In genomic region chrY:872855-873549, GRCm38 (mm10) we compare ENCODE assay signal across 9 mouse cellular contexts. TPM values are rescaled to one million over a fixed set of nuclear protein-coding genes. Genes with fewer than 3 reads are reported as not detected.
DNase-seq lines count a peak whose midpoint lies in the region; ATAC-seq and TF ChIP-seq lines count a peak whose summit lies in the region.
"Had no signal": no experiment of that assay in that cellular context is flagged by ENCODE, and none has a peak within 500 bp of the region (broad histone marks: within the 10 kb centered on the region; RNA-seq: fewer than 3 reads in every experiment).

No protein-coding gene starts in this region.

- H3K4me1 ChIP-seq in liver, adult 2 months (ENCODE audit: control insufficient read depth, insufficient read depth, low read length): no peaks in the 10 kb centered on the region
- no peaks in the 10 kb centered on the region for H3K4me1 ChIP-seq in hindbrain, postnatal 0 days (ENCODE audit: insufficient read depth, low read length)
- H3K4me1 ChIP-seq in olfactory bulb, adult 2 months (ENCODE audit: control insufficient read depth, insufficient read depth, low read length): peaks cover 4% of the 10 kb centered on the region; the same call in 1 of the 2 replicates

- H3K27me3 ChIP-seq in liver, adult 2 months (ENCODE audit: control insufficient read depth, insufficient read depth, low read length): no peaks in the 10 kb centered on the region
- no peaks in the 10 kb centered on the region for H3K27me3 ChIP-seq in hindbrain, postnatal 0 days (ENCODE audit: insufficient read depth, low read length)

- peak; percentile 77 for ATAC-seq in hindbrain, postnatal 0 days

- H3K79me2 ChIP-seq in liver, adult 2 months (ENCODE audit: control insufficient read depth, insufficient read depth, low read length): no peaks in the 10 kb centered on the region

- intact Hi-C loops in heart, postnatal 25 days (cut with DNase I): no loop called here

- no peaks in the 10 kb centered on the region for H3K36me3 ChIP-seq in liver, adult 2 months (ENCODE audit: control insufficient read depth, insufficient read depth, low read length)
- no peaks in the 10 kb centered on the region for H3K36me3 ChIP-seq in hindbrain, postnatal 0 days (ENCODE audit: insufficient read depth, low read length)

- WGBS in liver, adult 2 months: 33% methylated on average over 14 of the region's 18 CpGs
- 0% methylated on average over 1 of the region's 18 CpGs for WGBS in hindbrain, postnatal 0 days
- 23% methylated on average over 14 of the region's 18 CpGs for WGBS in olfactory bulb, adult 2 months

- TF ChIP-seq POLR2A in liver, adult 2 months (IDR thresholded peaks at IDR 0.05; ENCODE audit: extremely low read depth, insufficient read depth, low read length): no peak
- TF ChIP-seq POLR2A in olfactory bulb, adult 2 months (IDR thresholded peaks at IDR 0.05; ENCODE audit: insufficient read depth, low read depth, low read length): no peak

- H3K9ac ChIP-seq in liver, adult 2 months (ENCODE audit: low read depth, low read length): no peak overlapping the region
- H3K9ac ChIP-seq in hindbrain, postnatal 0 days (replicated peaks; ENCODE audit: low read length): no peak overlapping the region
- H3K9ac ChIP-seq: liver, embryonic 14.5 days had no signal

- H3K27ac ChIP-seq in liver, adult 2 months (replicated peaks; ENCODE audit: insufficient read depth, low read depth, low read length): no peak overlapping the region
- no peak overlapping the region; the same call in 1 of the 2 replicates for H3K27ac ChIP-seq in hindbrain, postnatal 0 days
- no peak overlapping the region for H3K27ac ChIP-seq in olfactory bulb, adult 2 months (ENCODE audit: insufficient read depth, low read depth, low read length)
- H3K27ac ChIP-seq: liver, embryonic 14.5 days had no signal

- no peak overlapping the region for H3K4me3 ChIP-seq in liver, adult 2 months (ENCODE audit: insufficient read depth, low read depth, low read length)
- no peak overlapping the region for H3K4me3 ChIP-seq in hindbrain, postnatal 0 days (ENCODE audit: low read length)
- H3K4me3 ChIP-seq in olfactory bulb, adult 2 months (ENCODE audit: insufficient read depth, low read depth, low read length): peak overlapping the region; percentile 26

- no peak overlapping the region for H3K4me2 ChIP-seq in hindbrain, postnatal 0 days (ENCODE audit: low read depth, low read length)

- DNase-seq in liver, adult 2 months (ENCODE audit: extremely low read depth, low read depth, low spot score): peak; percentile 41
- no peak for DNase-seq in liver
- DNase-seq in embryo, embryonic 9.5 days (ENCODE audit: extremely low spot score): peak; percentile 3
- DNase-seq in hindbrain, postnatal 0 days (ENCODE audit: low spot score): peak; percentile 35
- DNase-seq in yolk sac, embryonic 10.5 days (ENCODE audit: low spot score): no peak
- no peak for DNase-seq in testis, postnatal 10 days (ENCODE audit: low spot score)
- no peak for DNase-seq in heart, postnatal 25 days (ENCODE audit: low spot score)

- TF ChIP-seq CTCF in liver, adult 2 months (IDR thresholded peaks at IDR 0.05; ENCODE audit: low read depth, low read length): no peak
- no peak for TF ChIP-seq CTCF in hindbrain, postnatal 0 days (IDR thresholded peaks at IDR 0.05; ENCODE audit: low read depth)
- no peak for TF ChIP-seq CTCF in olfactory bulb, adult 2 months (IDR thresholded peaks at IDR 0.05; ENCODE audit: insufficient read depth, low read depth, low read length)

- no peaks in the 10 kb centered on the region for H3K9me3 ChIP-seq in hindbrain, postnatal 0 days (ENCODE audit: low read length)

RNA-seq across cellular contexts. Expression of gene Kdm5d, which starts 24.6 kb away (rescaled TPM):
- 0.07 TPM in 1 of 2 replicates, not detected in the other for total RNA-seq in liver, adult 2 months (2014; rRNA removed)
- polyA plus RNA-seq in liver, adult 2 months (2012; rRNA removed): not detected in 2 replicates
- 8.5 and 9.8 TPM in 2 replicates for total RNA-seq in hindbrain, postnatal 0 days (2014; rRNA removed)
- polyA plus RNA-seq in hindbrain, postnatal 0 days (2015; fragmentation: Nextera tagmentation; extraction: Ambion mirVana): 12.1 TPM in 1 of 2 replicates, not detected in the other
- not detected in 2 replicates for polyA plus RNA-seq in olfactory bulb, adult 2 months (2012; ENCODE audit: insufficient read depth, insufficient read length, low replicate concordance, missing spikeins)
- 1 to 10 TPM in 1 of 2 experiments, not detected in 1; 9.5 TPM for total RNA-seq in heart, postnatal 25 days (2021)

RNA-seq across cellular contexts. Expression of gene Uba1y, which starts 54.6 kb away (rescaled TPM):
- not detected in 2 replicates for total RNA-seq in liver, adult 2 months (2014; rRNA removed)
- not detected in 2 replicates for polyA plus RNA-seq in liver, adult 2 months (2012; rRNA removed)
- 0.05 and 0.22 TPM in 2 replicates for total RNA-seq in hindbrain, postnatal 0 days (2014; rRNA removed)
- 0.18 TPM in 1 of 2 replicates, not detected in the other for polyA plus RNA-seq in hindbrain, postnatal 0 days (2015; fragmentation: Nextera tagmentation; extraction: Ambion mirVana)
- polyA plus RNA-seq in olfactory bulb, adult 2 months (2012; ENCODE audit: insufficient read depth, insufficient read length, low replicate concordance, missing spikeins): not detected in 2 replicates
- total RNA-seq in heart, postnatal 25 days (2021): not detected
- polyA plus RNA-seq: liver, embryonic 14.5 days had no signal

Comparison
In these comparisons a context has a peak if more than half of its experiments do, and no peak if none do; other contexts are left out.
1. DNase-seq: peak in liver, adult 2 months (single experiment), embryo, embryonic 9.5 days (single experiment) and hindbrain, postnatal 0 days (single experiment); none in liver (single experiment), yolk sac, embryonic 10.5 days (single experiment), testis, postnatal 10 days (single experiment) and heart, postnatal 25 days (single experiment).